Mouse (Mus musculus): ENCODE measurements around the gene Zmynd19. TPM values are rescaled to one million over a fixed set of nuclear protein-coding genes. Genes with fewer than 3 reads are reported as not detected.
A peak's percentile ranks its signal among the peaks of the same experiment; 100 is the strongest.

The Zmynd19 gene
- total and polyA plus RNA-seq, 3 experiments = 83.5 to 114 TPM; not detected in 1

DNA sequence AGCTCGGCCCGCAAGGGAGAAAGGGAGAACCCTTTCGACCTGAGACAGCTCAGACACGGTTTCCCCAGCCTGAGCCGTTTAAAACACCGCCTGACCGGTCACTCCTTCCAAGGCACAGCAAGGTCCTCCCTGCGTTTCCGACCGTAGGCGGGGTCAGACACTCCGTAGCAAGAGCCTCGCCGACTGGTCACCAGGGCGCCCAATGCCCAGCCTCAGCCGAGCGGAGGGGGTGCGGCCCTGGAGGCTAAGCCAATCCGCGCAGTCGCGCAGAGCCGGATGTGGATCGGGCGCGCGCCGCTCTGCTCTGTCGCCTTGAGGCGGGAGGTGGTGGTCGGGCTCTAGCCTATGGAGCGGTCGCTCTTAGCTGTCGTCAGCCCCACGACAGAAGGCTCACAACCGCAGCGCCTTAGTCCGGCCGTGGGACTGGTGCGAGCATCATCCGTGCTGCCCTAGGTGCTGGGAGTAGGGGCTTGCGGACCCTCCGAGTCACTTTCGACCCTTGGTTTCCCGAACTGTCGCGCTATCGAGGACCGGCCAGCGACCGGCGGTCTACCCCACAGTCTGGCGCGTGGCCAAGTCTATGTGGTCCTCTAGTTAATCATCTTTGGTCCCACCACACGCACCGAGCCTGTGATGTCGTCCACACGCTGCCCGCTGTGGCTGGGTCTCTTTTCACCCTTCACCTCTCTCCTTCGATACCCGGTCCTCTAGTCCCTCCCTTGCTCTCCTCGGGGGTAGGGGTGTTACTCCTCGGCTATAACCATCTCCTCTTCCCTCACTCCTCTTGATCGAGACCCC lies 25.5 kb downstream of the Zmynd19 start, which contains the start of gene Mrpl41 (continued):
- TF ChIP-seq ZMIZ1 (IDR thresholded peaks at IDR 0.05; ENCODE audit: low read depth, low read length) (peak; percentile 70; the same call in 1 of the 2 replicates), ZC3H11A (IDR thresholded peaks at IDR 0.05; ENCODE audit: low read depth, low read length) (no peak), MYC (IDR thresholded peaks at IDR 0.05; ENCODE audit: low read depth, low read length) (peak; percentile 49; the same call in 1 of the 2 replicates), POLR2AphosphoS2 (IDR thresholded peaks at IDR 0.05; ENCODE audit: low read length) (peak; percentile 80; the same call in 1 of the 2 replicates), HCFC1 (IDR thresholded peaks at IDR 0.05; ENCODE audit: low read depth, low read length) (peak; percentile 85), RCOR1 (IDR thresholded peaks at IDR 0.05; ENCODE audit: low read depth, low read length) (no peak), MXI1 (IDR thresholded peaks at IDR 0.05; ENCODE audit: low read depth, low read length) (peak; percentile 86), USF1 (IDR thresholded peaks at IDR 0.05; ENCODE audit: low read depth, low read length) (0 out of 2 replicates have a peak, but pooled peaks have one; percentile 11), TCF12 (IDR thresholded peaks at IDR 0.05; ENCODE audit: low read depth, low read length) (peak; percentile 35), ETS1 (IDR thresholded peaks at IDR 0.05; ENCODE audit: low read depth, low read length) (peak; percentile 45; the same call in 1 of the 2 replicates), SIN3A (IDR thresholded peaks at IDR 0.05; ENCODE audit: low read length) (peak; percentile 90), JUND (IDR thresholded peaks at IDR 0.05; ENCODE audit: low read depth, low read length) (no peak), TBP (IDR thresholded peaks at IDR 0.05; ENCODE audit: low read depth, low read length) (peak; percentile 61; the same call in 1 of the 2 replicates), E2F4 (IDR thresholded peaks at IDR 0.05; ENCODE audit: borderline replicate concordance, low read depth, low read length) (peak; percentile 77; the same call in 1 of the 2 replicates), NELFE (IDR thresholded peaks at IDR 0.05; ENCODE audit: low read depth, low read length) (peak; percentile 95)

DNA sequence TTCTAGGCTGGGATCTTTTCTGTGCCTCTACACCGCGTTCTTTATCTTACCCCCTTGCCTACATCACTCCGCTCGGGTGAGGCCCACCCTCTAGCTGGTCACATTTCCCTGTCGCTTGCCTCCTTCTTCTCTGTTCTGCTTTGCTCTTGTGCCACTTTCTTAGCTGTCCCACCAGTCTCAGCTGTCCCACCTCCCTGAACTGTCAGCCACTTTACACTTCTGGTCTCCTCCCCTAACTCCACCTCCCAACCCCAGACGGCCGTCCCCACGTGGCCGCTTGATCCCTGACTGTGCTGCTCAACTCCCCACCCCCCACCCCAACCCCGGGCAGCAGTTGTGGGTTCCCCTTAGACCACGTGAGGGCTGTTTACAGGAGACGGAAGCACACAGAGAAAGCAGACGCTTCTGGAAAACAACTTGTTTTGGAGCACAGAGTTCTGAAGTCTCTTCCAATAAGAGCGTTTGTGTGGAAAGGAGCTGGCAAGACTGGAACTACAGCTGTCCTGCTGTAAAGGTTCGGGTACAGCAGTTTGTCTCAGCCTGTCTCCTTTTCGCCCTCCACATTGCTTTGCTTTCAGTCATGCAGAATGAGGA lies 26.2 kb downstream of the Zmynd19 start, which contains the start of gene Pnpla7:
TSS of gene Pnpla7 (plus strand) at position 330 of the 594 bp plus-strand sequence.
- peak within 1 kb of the TSS; percentile 73 for H3K9ac ChIP-seq (ENCODE audit: control insufficient read depth, low read depth, low read length, poor library complexity, severe bottlenecking)
- no peaks in the 10 kb centered on the region for H3K27me3 ChIP-seq (ENCODE audit: control insufficient read depth in 1 of 2, insufficient read depth in 2 of 2, low read length in 2 of 2)
- no peaks in the 10 kb centered on the region for H3K9me3 ChIP-seq (replicated peaks; ENCODE audit: insufficient read depth, low read length)
- H3K27ac ChIP-seq (ENCODE audit: control insufficient read depth, low read depth, low read length) = peak within 1 kb of the TSS; percentile 88
- H3K4me1 ChIP-seq (ENCODE audit: control insufficient read depth in 1 of 2, insufficient read depth in 2 of 2, low read length in 2 of 2) = peaks cover 0 to 25% of the 10 kb centered on the region in 2 experiments; a peak in 3 of 4 replicates
- peak; percentile 96 for DNase-seq (ENCODE audit: low read depth, low spot score)
- peaks cover 16% of the 10 kb centered on the region for H3K79me2 ChIP-seq (ENCODE audit: control insufficient read depth, insufficient read depth, low read length, poor library complexity)
- peaks cover 4 to 26% of the 10 kb centered on the region in 2 experiments; a peak in 3 of 4 replicates for H3K36me3 ChIP-seq (ENCODE audit: control insufficient read depth in 1 of 2, insufficient read depth in 2 of 2, low read length in 2 of 2)
- peak within 1 kb of the TSS; percentile 71 to 93 for H3K4me3 ChIP-seq (ENCODE audit: control insufficient read depth in 1 of 2, insufficient read depth in 1 of 2, low read depth in 2 of 2, low read length in 2 of 2)
- TF ChIP-seq MAZ (IDR thresholded peaks at IDR 0.05; ENCODE audit: low read depth, low read length) = peak; percentile 83
- peak; percentile 72 for TF ChIP-seq ZMIZ1 (IDR thresholded peaks at IDR 0.05; ENCODE audit: low read depth, low read length)
- 0 out of 2 replicates have a peak, but pooled peaks have one; percentile 50 for TF ChIP-seq RCOR1 (IDR thresholded peaks at IDR 0.05; ENCODE audit: low read depth, low read length)
- TF ChIP-seq CHD2 (IDR thresholded peaks at IDR 0.05; ENCODE audit: low read length) = peak; percentile 60
- no peak for TF ChIP-seq SMC3 (IDR thresholded peaks at IDR 0.05; ENCODE audit: low read depth, low read length)
- no peak for TF ChIP-seq JUND (IDR thresholded peaks at IDR 0.05; ENCODE audit: low read depth, low read length)
- no peak for TF ChIP-seq TBP (IDR thresholded peaks at IDR 0.05; ENCODE audit: low read depth, low read length)
- peak; percentile 96 for TF ChIP-seq USF1 (IDR thresholded peaks at IDR 0.05; ENCODE audit: low read depth, low read length)
- no peak for TF ChIP-seq POLR2AphosphoS2 (IDR thresholded peaks at IDR 0.05; ENCODE audit: low read length)
- no peak for TF ChIP-seq UBTF (IDR thresholded peaks at IDR 0.05; ENCODE audit: borderline replicate concordance, insufficient read depth, low read depth, low read length)
- peak in 1 of 2 experiments; percentile 53; a peak in 2 of 4 replicates for TF ChIP-seq EP300 (IDR thresholded peaks at IDR 0.05; ENCODE audit: low read depth in 1 of 2, low read length in 2 of 2)
- peak; percentile 96 for TF ChIP-seq MAX (IDR thresholded peaks at IDR 0.05; ENCODE audit: low read length)
- peak; percentile 50 for TF ChIP-seq ELF1 (IDR thresholded peaks at IDR 0.05; ENCODE audit: low read depth, low read length)
- no peak; the same call in 1 of the 2 replicates for TF ChIP-seq NELFE (IDR thresholded peaks at IDR 0.05; ENCODE audit: low read depth, low read length)
- TF ChIP-seq MYB (IDR thresholded peaks at IDR 0.05; ENCODE audit: low read depth, low read length) = peak; percentile 21; the same call in 1 of the 2 replicates
- TF ChIP-seq POLR2A (IDR thresholded peaks at IDR 0.05; ENCODE audit: control insufficient read depth in 1 of 2, insufficient read depth in 1 of 2, low read depth in 1 of 2, low read length in 2 of 2, poor library complexity in 1 of 2) = peak in 1 of 2 experiments; percentile 50; a peak in 2 of 4 replicates
- TF ChIP-seq KAT2A (conservative IDR thresholded peaks at IDR 0.05; ENCODE audit: low read depth, low read length) = peak; percentile 54
- TF ChIP-seq E2F4 (IDR thresholded peaks at IDR 0.05; ENCODE audit: borderline replicate concordance, low read depth, low read length) = peak; percentile 67; the same call in 1 of the 2 replicates
- peak; percentile 99 for TF ChIP-seq MXI1 (IDR thresholded peaks at IDR 0.05; ENCODE audit: low read depth, low read length)
- TF ChIP-seq USF2 (IDR thresholded peaks at IDR 0.05; ENCODE audit: borderline replicate concordance in 1 of 2, insufficient read depth in 1 of 2, low read depth in 1 of 2, low read length in 2 of 2) = peak; percentile 21 to 74; a peak in 2 of 4 replicates
- peak; percentile 81 for TF ChIP-seq ETS1 (IDR thresholded peaks at IDR 0.05; ENCODE audit: low read depth, low read length)
- peak; percentile 96 for TF ChIP-seq MYC (IDR thresholded peaks at IDR 0.05; ENCODE audit: low read depth, low read length)
- TF ChIP-seq CHD1 (IDR thresholded peaks at IDR 0.05; ENCODE audit: low read depth, low read length) = 0 out of 2 replicates have a peak, but pooled peaks have one; percentile 37
- TF ChIP-seq SIN3A (IDR thresholded peaks at IDR 0.05; ENCODE audit: low read length) = peak; percentile 99
- TF ChIP-seq TCF12 (IDR thresholded peaks at IDR 0.05; ENCODE audit: low read depth, low read length) = peak; percentile 54
- peak; percentile 72 for TF ChIP-seq HCFC1 (IDR thresholded peaks at IDR 0.05; ENCODE audit: low read depth, low read length)
- TF ChIP-seq CTCF (IDR thresholded peaks at IDR 0.05 in 2 of 3, conservative IDR thresholded peaks at IDR 0.05 in 1 of 3; ENCODE audit: control insufficient read depth in 1 of 3, insufficient read depth in 1 of 3, low read depth in 2 of 3, low read length in 3 of 3, poor library complexity in 1 of 3, severe bottlenecking in 1 of 3) = no peak
